Mouse (Mus musculus) olfactory bulb, adult 2 months (tissue): ENCODE results near the gene Pigyl.

Experiments
- CTCF ChIP-seq: fragments of 200-500 bp; IDR thresholded peaks from 2 replicates; pipeline ENCODE4 v1.5.1; 2012; ENCODE audit warnings: low read depth, mild to moderate bottlenecking, low read length, moderate library complexity; ENCODE audit not compliant: insufficient read depth
- POLR2A ChIP-seq: fragments of 200-500 bp; IDR thresholded peaks from 2 replicates; pipeline ENCODE4 v1.6.1; 2012; ENCODE audit warnings: mild to moderate bottlenecking, low read depth, low read length, moderate library complexity; ENCODE audit not compliant: insufficient read depth

- TF ChIP-seq CTCF, result no peak
- no peak for TF ChIP-seq POLR2A
Observed at GRCm38 (mm10) chr9:22149426-22150248, 7.0 kb upstream of the Pigyl start.
